Mouse (Mus musculus): ENCODE measurements around the gene Kcnb1. TPM values are rescaled to one million over a fixed set of nuclear protein-coding genes. Genes with fewer than 3 reads are reported as not detected.

Gene Kcnb1
- total and polyA plus RNA-seq, 2 experiments from 2014 or later: 6.4 to 29.8 TPM

GRCm38 (mm10) chr2:167179301-167179700, 10.7 kb downstream of the Kcnb1 start:
- Histone ChIP-seq H3K4me3 (ENCODE audit: low read depth, low read length) (no peak overlapping the region), H3K4me2 (ENCODE audit: low read depth, low read length, poor library complexity, severe bottlenecking) (no peak overlapping the region), H3K27ac (ENCODE audit: low read depth, low read length) (no peak overlapping the region), H3K9ac (replicated peaks; ENCODE audit: low read length, poor library complexity, severe bottlenecking) (no peak overlapping the region), H3K27me3 (ENCODE audit: insufficient read depth, low read length) (no peaks in the 10 kb centered on the region), H3K9me3 (ENCODE audit: low read length) (no peaks in the 10 kb centered on the region), H3K4me1 (ENCODE audit: insufficient read depth, low read length) (no peaks in the 10 kb centered on the region), H3K36me3 (ENCODE audit: insufficient read depth, low read length) (peaks cover 14% of the 10 kb centered on the region)
- TF ChIP-seq CTCF (IDR thresholded peaks at IDR 0.05): no peak
- DNase-seq (ENCODE audit: low spot score) (no peak), ATAC-seq (ENCODE audit: low FRiP score) (no peak)
- 85% methylated on average over 10 of the region's 10 CpGs for WGBS

GRCm38 (mm10) chr2:167177231-167177641, 12.7 kb downstream of the Kcnb1 start:
- no peak for ATAC-seq (ENCODE audit: low FRiP score)
- 64% methylated on average over 10 of the region's 10 CpGs for WGBS

GRCm38 (mm10) chr2:167175284-167175683, 14.7 kb downstream of the Kcnb1 start:
- Histone ChIP-seq H3K27ac (ENCODE audit: low read depth, low read length) (no peak overlapping the region), H3K4me1 (ENCODE audit: insufficient read depth, low read length) (no peaks in the 10 kb centered on the region), H3K9me3 (ENCODE audit: low read length) (no peaks in the 10 kb centered on the region), H3K36me3 (ENCODE audit: insufficient read depth, low read length) (peaks cover 3% of the 10 kb centered on the region), H3K4me3 (ENCODE audit: low read depth, low read length) (no peak overlapping the region), H3K9ac (replicated peaks; ENCODE audit: low read length, poor library complexity, severe bottlenecking) (no peak overlapping the region), H3K27me3 (ENCODE audit: insufficient read depth, low read length) (no peaks in the 10 kb centered on the region), H3K4me2 (ENCODE audit: low read depth, low read length, poor library complexity, severe bottlenecking) (no peak overlapping the region)
- WGBS: 96% methylated on average over 6 of the region's 6 CpGs
- ATAC-seq (ENCODE audit: low FRiP score) (no peak), DNase-seq (ENCODE audit: low spot score) (no peak)
- TF ChIP-seq CTCF (IDR thresholded peaks at IDR 0.05): no peak

More at GRCm38 (mm10) chr2:167177231-167177641, 12.7 kb downstream of the Kcnb1 start:
- H3K36me3 ChIP-seq (ENCODE audit: insufficient read depth, low read length): peaks cover 12% of the 10 kb centered on the region
- no peak overlapping the region for H3K9ac ChIP-seq (replicated peaks; ENCODE audit: low read length, poor library complexity, severe bottlenecking)
- H3K4me3 ChIP-seq (ENCODE audit: low read depth, low read length): no peak overlapping the region
- no peak for DNase-seq (ENCODE audit: low spot score)
- H3K4me2 ChIP-seq (ENCODE audit: low read depth, low read length, poor library complexity, severe bottlenecking): no peak overlapping the region
- no peaks in the 10 kb centered on the region for H3K4me1 ChIP-seq (ENCODE audit: insufficient read depth, low read length)
- no peaks in the 10 kb centered on the region for H3K9me3 ChIP-seq (ENCODE audit: low read length)
- no peak overlapping the region for H3K27ac ChIP-seq (ENCODE audit: low read depth, low read length)
- H3K27me3 ChIP-seq (ENCODE audit: insufficient read depth, low read length): no peaks in the 10 kb centered on the region
- no peak for TF ChIP-seq CTCF (IDR thresholded peaks at IDR 0.05)

- H3K9me3 ChIP-seq (ENCODE audit: low read length): no peaks in the 10 kb centered on the region
- H3K4me3 ChIP-seq (ENCODE audit: low read depth, low read length): no peak overlapping the region
- H3K4me2 ChIP-seq (ENCODE audit: low read depth, low read length, poor library complexity, severe bottlenecking): no peak overlapping the region
- 76% methylated on average over 5 of the region's 5 CpGs for whole genome bisulfite sequencing
- DNase-seq (ENCODE audit: low spot score) (no peak), ATAC-seq (ENCODE audit: low FRiP score) (no peak)
- H3K27ac ChIP-seq (ENCODE audit: low read depth, low read length): no peak overlapping the region
- peaks cover 3% of the 10 kb centered on the region for H3K36me3 ChIP-seq (ENCODE audit: insufficient read depth, low read length)
- no peaks in the 10 kb centered on the region for H3K4me1 ChIP-seq (ENCODE audit: insufficient read depth, low read length)
- H3K9ac ChIP-seq (replicated peaks; ENCODE audit: low read length, poor library complexity, severe bottlenecking): no peak overlapping the region
- H3K27me3 ChIP-seq (ENCODE audit: insufficient read depth, low read length): no peaks in the 10 kb centered on the region
- no peak for TF ChIP-seq CTCF (IDR thresholded peaks at IDR 0.05)
These were observed 16.7 kb downstream of the Kcnb1 start for GRCm38 (mm10) chr2:167173051-167173875.

- no peaks in the 10 kb centered on the region for H3K9me3 ChIP-seq (ENCODE audit: low read length)
- H3K4me1 ChIP-seq (ENCODE audit: insufficient read depth, low read length): no peaks in the 10 kb centered on the region
- ATAC-seq (ENCODE audit: low FRiP score) (no peak), DNase-seq (ENCODE audit: low spot score) (no peak)
- whole genome bisulfite sequencing: 60% methylated on average over 11 of the region's 11 CpGs
- no peak overlapping the region for H3K4me3 ChIP-seq (ENCODE audit: low read depth, low read length)
- H3K27ac ChIP-seq (ENCODE audit: low read depth, low read length): no peak overlapping the region
- H3K36me3 ChIP-seq (ENCODE audit: insufficient read depth, low read length): no peaks in the 10 kb centered on the region
- H3K4me2 ChIP-seq (ENCODE audit: low read depth, low read length, poor library complexity, severe bottlenecking): no peak overlapping the region
- H3K27me3 ChIP-seq (ENCODE audit: insufficient read depth, low read length): no peaks in the 10 kb centered on the region
- H3K9ac ChIP-seq (replicated peaks; ENCODE audit: low read length, poor library complexity, severe bottlenecking): no peak overlapping the region
- no peak for TF ChIP-seq CTCF (IDR thresholded peaks at IDR 0.05)
These were observed 22.3 kb downstream of the Kcnb1 start for GRCm38 (mm10) chr2:167167515-167168212.

- 93% methylated on average over 9 of the region's 9 CpGs for WGBS
These were observed 26.4 kb downstream of the Kcnb1 start for GRCm38 (mm10) chr2:167163600-167163999.

More at GRCm38 (mm10) chr2:167163600-167163999, 26.4 kb downstream of the Kcnb1 start:
- Histone ChIP-seq H3K27ac (ENCODE audit: low read depth, low read length) (no peak overlapping the region), H3K9ac (replicated peaks; ENCODE audit: low read length, poor library complexity, severe bottlenecking) (no peak overlapping the region), H3K9me3 (ENCODE audit: low read length) (no peaks in the 10 kb centered on the region), H3K4me3 (ENCODE audit: low read depth, low read length) (no peak overlapping the region), H3K4me2 (ENCODE audit: low read depth, low read length, poor library complexity, severe bottlenecking) (no peak overlapping the region), H3K36me3 (ENCODE audit: insufficient read depth, low read length) (no peaks in the 10 kb centered on the region; the same call in 1 of the 2 replicates), H3K4me1 (ENCODE audit: insufficient read depth, low read length) (no peaks in the 10 kb centered on the region), H3K27me3 (ENCODE audit: insufficient read depth, low read length) (no peaks in the 10 kb centered on the region)
- no peak for ATAC-seq (ENCODE audit: low FRiP score)
- TF ChIP-seq CTCF (IDR thresholded peaks at IDR 0.05): no peak
- DNase-seq (ENCODE audit: low spot score): no peak

All from midbrain, postnatal 0 days (tissue).